Mouse (Mus musculus): ENCODE measurements around the gene Frmpd2.

DNA sequence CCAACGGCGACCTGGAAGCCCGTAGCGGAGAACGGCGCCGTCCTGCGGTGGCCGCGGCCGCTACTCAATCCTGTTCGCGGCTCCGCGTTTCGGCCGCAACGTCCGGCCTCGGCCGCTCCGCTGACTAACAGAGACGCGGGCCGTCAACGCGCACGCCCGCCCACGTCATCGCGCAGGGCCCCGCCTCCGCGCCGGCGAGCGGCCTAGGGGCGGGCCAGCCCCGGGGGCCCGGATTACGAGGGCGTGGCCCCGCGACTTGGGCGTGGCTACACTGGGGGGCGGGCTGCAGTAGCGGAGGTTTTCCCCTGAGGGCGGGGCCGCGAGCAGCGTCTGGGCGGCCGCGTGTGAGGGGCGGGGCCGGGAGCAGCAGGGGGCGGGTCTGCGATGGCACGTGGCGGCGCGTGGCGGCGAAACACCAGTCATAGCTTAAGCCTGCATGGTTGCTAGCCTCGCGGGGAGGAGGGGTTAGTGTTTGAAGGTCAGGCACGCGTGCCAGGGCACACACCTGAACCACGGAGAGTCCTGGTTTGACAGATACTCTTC is 24.4 kb upstream of the Frmpd2 start, which contains the start of gene Mapk8:
- TF ChIP-seq CTCF (IDR thresholded peaks at IDR 0.05; ENCODE audit: control insufficient read depth, insufficient read depth, insufficient read length): peak; percentile 42
- TF ChIP-seq MYOD1 (IDR thresholded peaks at IDR 0.05; ENCODE audit: control insufficient read depth, insufficient read length, low read depth): no peak
- TF ChIP-seq MAX (IDR thresholded peaks at IDR 0.05): peak; percentile 69
- TF ChIP-seq MYOG (IDR thresholded peaks at IDR 0.05; ENCODE audit: control insufficient read depth, extremely low read depth, insufficient read length): no peak
- no peak for TF ChIP-seq USF1 (IDR thresholded peaks at IDR 0.05; ENCODE audit: low read depth)

Data from C2C12 (cell line).